Mouse (Mus musculus) liver, adult 2 months (tissue): ENCODE data around the gene Chl1. TPM values are rescaled to one million over a fixed set of nuclear protein-coding genes. Genes with fewer than 3 reads are reported as not detected.

Experiments used
- DNase-seq: peaks from one replicate; pipeline ENCODE4 v3.0.0-alpha.2; 2011; ENCODE audit warnings: low read depth, low spot score; ENCODE audit errors: extremely low read depth
- H3K27ac ChIP-seq: fragments of 200-500 bp; replicated peaks from 2 replicates; pipeline ENCODE4 v1.5.1; 2012; ENCODE audit warnings: low read depth, mild to moderate bottlenecking, control low read depth, inconsistent platforms, low read length; ENCODE audit not compliant: insufficient read depth
- H3K27me3 ChIP-seq: fragments of 200-500 bp; 2 replicates; pipeline ENCODE4 v1.6.1; 2012; ENCODE audit warnings: mild to moderate bottlenecking, moderate library complexity, low read length, inconsistent platforms; ENCODE audit not compliant: control insufficient read depth, insufficient read depth
- H3K36me3 ChIP-seq: fragments of 200-500 bp; 2 replicates; pipeline ENCODE4 v1.6.1; 2012; ENCODE audit warnings: low read length, inconsistent platforms; ENCODE audit not compliant: control insufficient read depth, insufficient read depth
- H3K4me1 ChIP-seq: fragments of 200-500 bp; 2 replicates; pipeline ENCODE4 v1.6.1; 2011; ENCODE audit warnings: low read length; ENCODE audit not compliant: control insufficient read depth, insufficient read depth
- H3K4me3 ChIP-seq: fragments of 200-500 bp; 2 replicates; pipeline ENCODE4 v1.5.1; 2011; ENCODE audit warnings: low read depth, mild to moderate bottlenecking, control low read depth, low read length, moderate library complexity; ENCODE audit not compliant: insufficient read depth
- H3K79me2 ChIP-seq: fragments of 200-500 bp; 2 replicates; pipeline ENCODE4 v1.6.1; 2012; ENCODE audit warnings: inconsistent platforms, mild to moderate bottlenecking, low read length, moderate library complexity; ENCODE audit not compliant: control insufficient read depth, insufficient read depth
- H3K9ac ChIP-seq: fragments of 200-500 bp; 2 replicates; pipeline ENCODE4 v1.6.1; 2012; ENCODE audit warnings: low read depth, mild to moderate bottlenecking, control low read depth, inconsistent platforms, low read length
- CTCF ChIP-seq: fragments of 200-500 bp; IDR thresholded peaks from 2 replicates; pipeline ENCODE4 v1.5.1; 2011; ENCODE audit warnings: low read depth, low read length, control low read depth
- POLR2A ChIP-seq: fragments of 200-500 bp; IDR thresholded peaks from 2 replicates; pipeline ENCODE4 v1.6.1; 2011; ENCODE audit warnings: low read length, control low read depth; ENCODE audit not compliant: insufficient read depth; ENCODE audit errors: extremely low read depth
- WGBS: fragments of 180-500 bp; shearing (Covaris S2); methylation state at CpG from one replicate; pipeline ENCODE4 v1.1.7; 2018; 5-methylcytosine and 5-hydroxymethylcytosine counted together
- polyA plus RNA-seq: library from polyadenylated mRNA; depleted of rRNA; stranded (reverse); fragments of >200 nt; gene quantifications from 2 replicates; pipeline ENCODE4 v1.2.3, GENCODE M21; 2012
- total RNA-seq: library from RNA; depleted of rRNA; stranded (reverse); fragments of >200 nt; gene quantifications from 2 replicates; pipeline ENCODE4 v1.2.3, GENCODE M21; 2014

Chl1 gene
- total and polyA plus RNA-seq, 2 experiments: under 0.01 TPM; not detected in 1

DNA sequence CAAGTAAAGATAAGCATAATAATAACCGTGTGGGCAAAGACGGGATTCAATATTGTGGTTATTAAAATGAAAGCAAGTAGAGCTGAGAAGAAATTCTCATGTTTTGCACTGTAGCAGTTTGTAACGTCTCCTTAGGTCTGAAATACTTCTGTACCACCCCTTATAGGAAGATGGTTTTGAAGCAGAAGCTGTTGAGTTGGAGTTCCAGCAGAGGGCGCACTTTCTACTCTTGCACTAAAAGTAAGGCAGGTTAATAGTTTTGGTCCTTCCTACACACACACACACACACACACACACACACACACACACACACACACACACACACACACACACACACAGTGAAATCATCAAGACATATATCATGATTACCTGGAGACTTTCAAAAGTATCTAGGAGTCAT lies 235.7 kb downstream of the Chl1 start:
- H3K4me1 ChIP-seq: no peaks in the 10 kb centered on the region
- no peaks in the 10 kb centered on the region for H3K79me2 ChIP-seq
- no peak overlapping the region for H3K9ac ChIP-seq
- peak; percentile 2 for DNase-seq
- no peak for TF ChIP-seq POLR2A
- TF ChIP-seq CTCF: no peak
- H3K4me3 ChIP-seq: no peak overlapping the region
- H3K36me3 ChIP-seq: no peaks in the 10 kb centered on the region
- no peak overlapping the region for H3K27ac ChIP-seq
- no peaks in the 10 kb centered on the region for H3K27me3 ChIP-seq
- WGBS: 25% methylated on average over 4 of the region's 4 CpGs

DNA sequence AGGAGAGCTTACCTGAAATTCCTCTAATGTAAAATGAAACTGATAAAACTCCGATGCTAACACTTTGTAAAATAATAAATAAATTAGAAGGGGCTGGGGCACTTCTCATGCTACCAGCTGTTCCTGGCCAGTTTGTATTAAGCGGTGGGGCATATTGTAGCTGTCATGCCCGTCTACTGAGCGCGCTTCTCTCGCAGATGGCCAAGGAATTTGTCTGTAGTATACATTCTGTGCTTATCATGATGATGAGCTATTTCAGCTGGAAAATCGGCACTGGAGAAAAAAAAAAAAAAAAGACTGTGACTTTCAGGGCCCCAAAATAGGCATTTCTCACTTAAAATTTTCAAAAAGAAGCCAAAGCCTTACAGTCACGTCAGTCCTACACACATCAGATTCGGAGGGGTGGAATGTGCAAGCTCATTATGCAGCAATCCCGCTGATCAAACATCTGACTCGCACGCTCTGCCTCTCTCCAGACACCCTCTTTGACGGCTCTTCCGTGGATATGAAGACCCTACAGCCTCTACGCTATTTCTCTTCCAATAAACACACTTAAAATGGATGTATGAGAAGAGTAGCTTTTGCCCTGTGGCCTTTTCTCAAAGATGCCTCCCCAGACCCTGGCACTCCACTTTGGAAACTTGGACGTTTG lies 238.9 kb downstream of the Chl1 start:
- TF ChIP-seq POLR2A (no peak), CTCF (no peak)
- Histone ChIP-seq H3K4me3 (no peak overlapping the region), H3K4me1 (no peaks in the 10 kb centered on the region), H3K27ac (no peak overlapping the region), H3K79me2 (no peaks in the 10 kb centered on the region), H3K9ac (no peak overlapping the region), H3K27me3 (no peaks in the 10 kb centered on the region), H3K36me3 (no peaks in the 10 kb centered on the region)
- WGBS: 71% methylated on average over 16 of the region's 16 CpGs
- no peak for DNase-seq

DNA sequence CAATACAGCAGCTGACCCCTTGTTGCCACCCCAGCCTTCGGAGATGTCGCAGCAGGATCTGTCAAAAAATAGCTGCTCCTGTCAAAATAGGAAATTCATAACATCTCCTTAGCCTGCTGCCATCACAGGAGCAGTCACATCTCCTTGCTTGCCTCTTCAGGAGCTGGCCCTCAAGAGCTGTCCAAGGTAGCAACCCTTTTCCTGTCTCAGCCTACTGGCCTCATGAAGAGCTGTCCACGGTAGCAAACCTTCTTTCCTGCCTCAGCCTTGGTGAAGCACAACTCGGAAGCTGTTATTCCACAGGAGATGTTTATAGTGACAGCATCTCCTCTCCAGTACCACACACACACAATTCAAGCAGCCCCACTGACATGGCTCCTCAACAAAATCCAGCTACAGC lies 243.5 kb downstream of the Chl1 start:
- no peak overlapping the region for H3K4me3 ChIP-seq
- WGBS: 67% methylated on average over 4 of the region's 4 CpGs

DNA sequence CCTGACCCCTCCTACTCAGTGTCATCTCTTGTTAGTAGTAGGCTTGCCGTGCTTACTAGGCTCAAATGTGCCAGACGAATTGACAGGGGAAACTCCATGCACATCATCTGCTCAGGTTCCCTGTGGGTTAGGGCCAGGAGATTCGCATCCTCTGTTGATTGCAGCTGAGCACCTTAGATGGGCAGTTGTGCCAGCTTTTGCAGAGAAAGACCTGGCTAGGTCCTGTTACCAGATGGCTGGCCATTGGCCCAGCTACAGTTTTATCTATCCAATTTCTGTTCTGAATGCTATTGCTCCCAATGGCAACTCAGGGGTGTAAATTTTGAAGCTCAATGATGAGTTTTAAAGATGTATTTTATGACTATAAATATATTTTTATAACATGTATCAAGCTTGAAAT lies 256.4 kb downstream of the Chl1 start:
- Histone ChIP-seq H3K36me3 (no peaks in the 10 kb centered on the region), H3K27me3 (no peaks in the 10 kb centered on the region), H3K9ac (no peak overlapping the region), H3K79me2 (no peaks in the 10 kb centered on the region), H3K27ac (no peak overlapping the region), H3K4me3 (no peak overlapping the region), H3K4me1 (no peaks in the 10 kb centered on the region)
- DNase-seq: no peak
- WGBS: 75% methylated on average over 3 of the region's 3 CpGs
- TF ChIP-seq CTCF: no peak

More for the DNA sequence above, 243.5 kb downstream of the Chl1 start:
- no peaks in the 10 kb centered on the region for H3K79me2 ChIP-seq
- no peaks in the 10 kb centered on the region for H3K27me3 ChIP-seq
- H3K4me1 ChIP-seq: no peaks in the 10 kb centered on the region
- TF ChIP-seq CTCF (no peak), POLR2A (no peak)
- H3K36me3 ChIP-seq: no peaks in the 10 kb centered on the region
- no peak for DNase-seq
- H3K9ac ChIP-seq: no peak overlapping the region
- no peak overlapping the region for H3K27ac ChIP-seq

DNA sequence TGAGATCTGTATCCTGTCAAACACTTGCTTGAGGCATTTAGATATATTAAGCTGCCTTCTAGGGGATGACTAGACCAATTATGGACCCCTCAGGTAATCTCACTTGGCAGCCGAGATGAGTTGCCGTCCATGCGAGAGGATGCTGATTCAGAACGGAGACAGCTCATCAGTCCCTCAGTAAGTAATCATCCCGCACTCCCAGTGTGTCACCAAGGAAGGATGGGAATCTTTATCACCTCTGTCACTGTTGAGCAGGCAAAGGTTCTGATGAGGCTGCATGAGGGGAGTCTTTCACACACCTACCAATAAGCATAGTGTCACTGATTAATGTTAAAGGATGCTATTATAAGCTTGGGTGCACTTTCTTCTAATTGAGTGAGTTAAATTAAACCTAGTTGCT lies 270.7 kb downstream of the Chl1 start:
- Histone ChIP-seq H3K4me1 (no peaks in the 10 kb centered on the region), H3K79me2 (no peaks in the 10 kb centered on the region), H3K9ac (no peak overlapping the region), H3K27me3 (no peaks in the 10 kb centered on the region), H3K36me3 (no peaks in the 10 kb centered on the region), H3K27ac (no peak overlapping the region), H3K4me3 (no peak overlapping the region)
- TF ChIP-seq POLR2A (no peak), CTCF (no peak)
- WGBS: 86% methylated on average over 5 of the region's 5 CpGs
- DNase-seq: no peak

DNA sequence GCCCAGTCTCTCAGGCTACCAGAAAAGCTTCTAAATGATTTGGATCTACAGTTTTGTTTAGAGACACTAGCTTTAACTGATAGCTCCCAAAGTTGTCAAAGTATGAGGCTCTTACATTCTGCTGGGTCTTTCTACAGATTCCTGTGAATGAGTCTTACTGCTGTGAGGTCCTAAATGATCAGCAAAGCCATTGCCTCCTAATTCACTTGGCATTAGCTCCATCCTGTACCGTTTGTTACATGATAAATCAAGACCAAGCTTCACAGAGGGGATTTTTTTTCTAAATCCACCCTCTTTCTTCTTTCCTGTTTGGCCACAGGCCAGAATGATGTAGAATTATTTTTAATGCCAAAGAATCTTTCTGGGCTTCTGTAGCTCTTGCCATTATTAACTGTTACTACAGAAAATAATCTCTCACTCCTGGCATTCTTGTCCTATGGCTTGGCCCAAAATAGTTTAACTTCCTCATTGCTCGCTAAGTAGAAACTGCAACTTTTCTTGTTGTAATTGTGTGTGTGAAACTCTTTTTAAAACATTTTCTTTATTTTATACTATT lies 280.8 kb downstream of the Chl1 start:
- WGBS: 58% methylated on average over 2 of the region's 2 CpGs
- Histone ChIP-seq H3K36me3 (no peaks in the 10 kb centered on the region), H3K9ac (no peak overlapping the region), H3K27ac (no peak overlapping the region), H3K4me1 (no peaks in the 10 kb centered on the region), H3K27me3 (no peaks in the 10 kb centered on the region), H3K4me3 (no peak overlapping the region), H3K79me2 (no peaks in the 10 kb centered on the region)
- TF ChIP-seq POLR2A: no peak
- TF ChIP-seq CTCF: no peak
- DNase-seq: no peak
